In genomic region chr9:59292493-59292875, GRCm38 (mm10) we compare ENCODE assay signal across 9 mouse cellular contexts. TPM values are rescaled to one million over a fixed set of nuclear protein-coding genes. Genes with fewer than 3 reads are reported as not detected.
DNase-seq lines count a peak whose midpoint lies in the region; ATAC-seq and TF ChIP-seq lines count a peak whose summit lies in the region.
"Had no signal": no experiment of that assay in that cellular context is flagged by ENCODE, and none has a peak within 500 bp of the region (broad histone marks: within the 10 kb centered on the region; RNA-seq: fewer than 3 reads in every experiment).

No protein-coding gene starts in this region.

- TF ChIP-seq CTCF in gastrocnemius, adult 2 months (IDR thresholded peaks at IDR 0.05), result no peak
- TF ChIP-seq CTCF in liver, embryonic 14.5 days (IDR thresholded peaks at IDR 0.05; ENCODE audit: low read depth), result no peak

- H3K4me3 ChIP-seq in gastrocnemius, adult 2 months, result peak overlapping the region; percentile 99
- H3K4me3 ChIP-seq in forebrain, embryonic 15.5 days, result peak overlapping the region; percentile 91
- H3K4me3 ChIP-seq in liver, embryonic 14.5 days (ENCODE audit: insufficient read depth in 1 of 2, low read depth in 2 of 2, low read length in 2 of 2), result peak overlapping the region; percentile 65 to 72

- no peak for ATAC-seq in forebrain, embryonic 15.5 days (replicated peaks)
- ATAC-seq in liver, embryonic 14.5 days (ENCODE audit: insufficient read depth), result no peak
- no peak for ATAC-seq in megakaryocyte-erythroid progenitor cell, adult 5-6 weeks (replicated peaks; ENCODE audit: low FRiP score, low TSS enrichment, poor library complexity, severe bottlenecking)

- peak overlapping the region; percentile 85 for H3K9ac ChIP-seq in forebrain, embryonic 15.5 days (replicated peaks)
- H3K9ac ChIP-seq in liver, embryonic 14.5 days (replicated peaks), result peak overlapping the region; percentile 70

- H3K27ac ChIP-seq in gastrocnemius, adult 2 months, result peak overlapping the region; percentile 99
- H3K27ac ChIP-seq in forebrain, embryonic 15.5 days (replicated peaks), result no peak overlapping the region
- H3K27ac ChIP-seq in liver, embryonic 14.5 days, result peak overlapping the region; percentile 0

- peaks cover under 1% of the 10 kb centered on the region; the same call in 1 of the 2 replicates for H3K36me3 ChIP-seq in forebrain, embryonic 15.5 days
- H3K36me3 ChIP-seq in liver, embryonic 14.5 days (replicated peaks; ENCODE audit: control insufficient read depth, insufficient read depth, low read depth), result peaks cover under 1% of the 10 kb centered on the region; the same call in 1 of the 2 replicates

- H3K27me3 ChIP-seq in forebrain, embryonic 15.5 days, result no peaks in the 10 kb centered on the region
- no peaks in the 10 kb centered on the region for H3K27me3 ChIP-seq in liver, embryonic 14.5 days (ENCODE audit: control insufficient read depth, insufficient read depth, low read length)

- peaks cover 14% of the 10 kb centered on the region for H3K4me1 ChIP-seq in forebrain, embryonic 15.5 days
- H3K4me1 ChIP-seq in liver, embryonic 14.5 days (replicated peaks; ENCODE audit: control insufficient read depth in 2 of 2, insufficient read depth in 2 of 2, low read length in 1 of 2), result peaks cover 36 to 48% of the 10 kb centered on the region in 2 experiments

- DNase-seq in gastrocnemius, adult 2 months, result no peak
- DNase-seq in gastrocnemius, postnatal 4 days (ENCODE audit: low spot score in 2 of 2), result no peak
- peak; percentile 21 for DNase-seq in CD4-positive helper T cell, adult 2 months (ENCODE audit: low read depth, low spot score)
- no peak for DNase-seq in liver, embryonic 14.5 days (ENCODE audit: low read depth in 3 of 3, low spot score in 3 of 3)
- no peak for DNase-seq in cerebellum, postnatal 25 days
- DNase-seq in right cerebral cortex, postnatal 10 days (ENCODE audit: low spot score in 2 of 2), result no peak
- DNase-seq: thymus, adult 18-20 months had no signal

- intact Hi-C loops in gastrocnemius, adult 2 months (cut with DNase I), result loop anchor here (2.0 kb wide), 1 partner anchor 60 kb away; the partner anchor contains the start of gene Bbs4

- H3K4me2 ChIP-seq in forebrain, embryonic 15.5 days (replicated peaks), result peak overlapping the region; percentile 71
- peak overlapping the region; percentile 87 for H3K4me2 ChIP-seq in liver, embryonic 14.5 days (ENCODE audit: low read depth)

- no peaks in the 10 kb centered on the region for H3K9me3 ChIP-seq in forebrain, embryonic 15.5 days
- no peaks in the 10 kb centered on the region for H3K9me3 ChIP-seq in liver, embryonic 14.5 days (ENCODE audit: control insufficient read depth, low read length)

- 49% methylated on average over 3 of the region's 3 CpGs for WGBS in forebrain, embryonic 15.5 days
- WGBS in liver, embryonic 14.5 days (ENCODE audit: insufficient replicate concordance), result 14% methylated on average over 3 of the region's 3 CpGs

- no peak for TF ChIP-seq EP300 in liver, embryonic 14.5 days (IDR thresholded peaks at IDR 0.05; ENCODE audit: low read depth)

RNA-seq across cellular contexts. Expression of gene Adpgk, which starts 1.1 kb away (rescaled TPM):
- 1 to 10 TPM; 6.8 to 9.7 TPM for total RNA-seq in gastrocnemius, adult 2 months (2021)
- 10 to 100 TPM; 17.3 to 17.6 TPM for total RNA-seq in gastrocnemius, postnatal 4 days (2021)
- polyA plus RNA-seq in forebrain, embryonic 15.5 days (2015; fragmentation: Nextera tagmentation; extraction: Ambion mirVana), result 19.1 and 22.7 TPM in 2 replicates
- 10.5 and 14.0 TPM in 2 replicates for polyA plus RNA-seq in liver, embryonic 14.5 days (2012; rRNA removed)
- polyA plus RNA-seq in liver, embryonic 14.5 days (2014; fragmentation: Nextera tagmentation; extraction: Ambion mirVana), result 17.6 and 18.5 TPM in 2 replicates
- total RNA-seq in megakaryocyte-erythroid progenitor cell, adult 5-6 weeks (2014; fragmentation: Nextera tagmentation), result 44.5 and 53.1 TPM in 2 replicates
- 41.4 and 43.0 TPM in 2 replicates for total RNA-seq in megakaryocyte-erythroid progenitor cell, adult 5-6 weeks (2017)
